Mouse (Mus musculus): Measurements from ENCODE around the gene Rsf1. TPM values are rescaled to one million over a fixed set of nuclear protein-coding genes. Genes with fewer than 3 reads are reported as not detected.
A peak's percentile ranks its signal among the peaks of the same experiment; 100 is the strongest.

The Rsf1 gene
- total RNA-seq, 2 experiments from 2014 or later: 14.1 to 16.0 TPM

GRCm38 (mm10) chr7:97647656-97648055, 68.0 kb downstream of the Rsf1 start:
- no peak overlapping the region for H3K27ac ChIP-seq
- no peak for DNase-seq
- intact Hi-C loops (cut with DNase I): no loop called here
- no peak overlapping the region for H3K4me3 ChIP-seq
- no peak for TF ChIP-seq CTCF (IDR thresholded peaks at IDR 0.05)

GRCm38 (mm10) chr7:97650729-97651128, 71.0 kb downstream of the Rsf1 start:
- TF ChIP-seq CTCF (IDR thresholded peaks at IDR 0.05): no peak
- intact Hi-C loops (cut with DNase I): loop anchor here (5.0 kb wide), 1 partner anchor 73 kb away; the partner anchor contains the start of genes Aamdc and Rsf1
- no peak for DNase-seq
- Histone ChIP-seq H3K4me3 (no peak overlapping the region), H3K27ac (no peak overlapping the region)

- peak; percentile 40 for TF ChIP-seq CTCF (IDR thresholded peaks at IDR 0.05)
- DNase-seq: peak; percentile 21
- Histone ChIP-seq H3K27ac (no peak overlapping the region), H3K4me3 (no peak overlapping the region)
- intact Hi-C loops (cut with DNase I): no loop called here
Measured at GRCm38 (mm10) chr7:97656144-97656543, 76.5 kb downstream of the Rsf1 start.

- intact Hi-C loops (cut with DNase I): no loop called here
Measured at GRCm38 (mm10) chr7:97661634-97662033, 81.9 kb downstream of the Rsf1 start.

GRCm38 (mm10) chr7:97679239-97679638, 99.5 kb downstream of the Rsf1 start:
- DNase-seq: no peak
- TF ChIP-seq CTCF (IDR thresholded peaks at IDR 0.05): peak; percentile 73
- H3K27ac ChIP-seq: no peak overlapping the region
- intact Hi-C loops (cut with DNase I): loop anchor here (2.0 to 5.0 kb wide), 2 partner anchors 102 to 252 kb away; partner anchors contain the start of genes Aamdc and Rsf1
- no peak overlapping the region for H3K4me3 ChIP-seq

More at GRCm38 (mm10) chr7:97661634-97662033, 81.9 kb downstream of the Rsf1 start:
- no peak for TF ChIP-seq CTCF (IDR thresholded peaks at IDR 0.05)
- H3K27ac ChIP-seq: no peak overlapping the region
- no peak overlapping the region for H3K4me3 ChIP-seq
- DNase-seq: no peak

GRCm38 (mm10) chr7:97687831-97688230, 108.1 kb downstream of the Rsf1 start:
- H3K4me3 ChIP-seq: no peak overlapping the region
- DNase-seq: no peak
- no peak overlapping the region for H3K27ac ChIP-seq
- no peak for TF ChIP-seq CTCF (IDR thresholded peaks at IDR 0.05)
- intact Hi-C loops (cut with DNase I): no loop called here

- intact Hi-C loops (cut with DNase I): loop anchor here (5.0 kb wide), 1 partner anchor 118 kb away; the partner anchor contains the start of genes Aamdc and Rsf1
- Histone ChIP-seq H3K27ac (no peak overlapping the region), H3K4me3 (peak overlapping the region; percentile 100)
- no peak for TF ChIP-seq CTCF (IDR thresholded peaks at IDR 0.05)
- DNase-seq: no peak
Measured at GRCm38 (mm10) chr7:97695441-97695840, 115.8 kb downstream of the Rsf1 start.

GRCm38 (mm10) chr7:97696133-97696505, 116.4 kb downstream of the Rsf1 start:
- peak; percentile 39 for DNase-seq
- intact Hi-C loops (cut with DNase I): loop anchor here (5.0 kb wide), 1 partner anchor 119 kb away; the partner anchor contains the start of genes Aamdc and Rsf1
- peak overlapping the region; percentile 90 for H3K27ac ChIP-seq
- peak overlapping the region; percentile 100 for H3K4me3 ChIP-seq
- no peak for TF ChIP-seq CTCF (IDR thresholded peaks at IDR 0.05)

GRCm38 (mm10) chr7:97696506-97697254, 117.0 kb downstream of the Rsf1 start, which contains the start of gene Clns1a:
TSS of gene Clns1a (plus strand) at chr7:97696634.
- TF ChIP-seq CTCF (IDR thresholded peaks at IDR 0.05): no peak
- Histone ChIP-seq H3K27ac (peak within 1 kb of the TSS; percentile 90), H3K4me3 (peak within 1 kb of the TSS; percentile 100)
- peak; percentile 95 for DNase-seq
- intact Hi-C loops (cut with DNase I): loop anchor here (5.0 kb wide), 1 partner anchor 119 kb away; the partner anchor contains the start of genes Aamdc and Rsf1

GRCm38 (mm10) chr7:97700173-97700572, 120.5 kb downstream of the Rsf1 start:
- no peak overlapping the region for H3K27ac ChIP-seq
- intact Hi-C loops (cut with DNase I): no loop called here

GRCm38 (mm10) chr7:97701106-97701505, 121.4 kb downstream of the Rsf1 start:
- intact Hi-C loops (cut with DNase I): no loop called here
- TF ChIP-seq CTCF (IDR thresholded peaks at IDR 0.05): no peak
- Histone ChIP-seq H3K27ac (no peak overlapping the region), H3K4me3 (no peak overlapping the region)
- no peak for DNase-seq

More at GRCm38 (mm10) chr7:97700173-97700572, 120.5 kb downstream of the Rsf1 start:
- H3K4me3 ChIP-seq: no peak overlapping the region
- no peak for DNase-seq
- no peak for TF ChIP-seq CTCF (IDR thresholded peaks at IDR 0.05)

GRCm38 (mm10) chr7:97707123-97707522, 127.4 kb downstream of the Rsf1 start:
- Histone ChIP-seq H3K4me3 (no peak overlapping the region), H3K27ac (peak overlapping the region; percentile 4; the same call in 1 of the 2 replicates)
- peak; percentile 55 for DNase-seq
- TF ChIP-seq CTCF (IDR thresholded peaks at IDR 0.05): no peak
- intact Hi-C loops (cut with DNase I): no loop called here

- TF ChIP-seq CTCF (IDR thresholded peaks at IDR 0.05): no peak
- no peak overlapping the region; the same call in 1 of the 2 replicates for H3K27ac ChIP-seq
- DNase-seq: no peak
- no peak overlapping the region for H3K4me3 ChIP-seq
- intact Hi-C loops (cut with DNase I): no loop called here
Measured at GRCm38 (mm10) chr7:97707809-97708208, 128.1 kb downstream of the Rsf1 start.

Measured in gastrocnemius, adult 2 months (tissue).